8 mouse cellular contexts compared by ENCODE assay signal in genomic region chr9:37230486-37231195, GRCm38 (mm10). TPM values are rescaled to one million over a fixed set of nuclear protein-coding genes. Genes with fewer than 3 reads are reported as not detected.
DNase-seq lines count a peak whose midpoint lies in the region; ATAC-seq lines count a peak whose summit lies in the region.

No protein-coding gene starts in this region.

- peak; percentile 17 for DNase-seq in lung, postnatal 36 days
- DNase-seq in lung, adult 18-20 months: no peak
- peak; percentile 51 for DNase-seq in T-cell, adult 2 months (ENCODE audit: low spot score)
- peak; percentile 78 for DNase-seq in thymus, postnatal 14 days
- no peak for DNase-seq in kidney, adult 9 months
- DNase-seq in retina, postnatal 1 day: no peak

- peak; percentile 68 for ATAC-seq in megakaryocyte, adult 5-6 weeks (ENCODE audit: poor library complexity, severe bottlenecking)
- ATAC-seq in megakaryocyte-erythroid progenitor cell, adult 5-6 weeks (replicated peaks; ENCODE audit: low FRiP score, low TSS enrichment, poor library complexity, severe bottlenecking): no peak

RNA-seq across cellular contexts. Expression of gene Tmem218, which starts 22.6 kb away (rescaled TPM):
- total RNA-seq in megakaryocyte, adult 5-6 weeks (2015): 2.5 and 2.8 TPM in 2 replicates
- total RNA-seq in megakaryocyte, adult 5-6 weeks (2017): 0.98 and 1.3 TPM in 2 replicates
- total RNA-seq in megakaryocyte-erythroid progenitor cell, adult 5-6 weeks (2014; fragmentation: Nextera tagmentation): 3.4 and 4.7 TPM in 2 replicates
- 2.8 and 3.3 TPM in 2 replicates for total RNA-seq in megakaryocyte-erythroid progenitor cell, adult 5-6 weeks (2017)

RNA-seq across cellular contexts. Expression of gene Slc37a2, which starts 24.9 kb away (rescaled TPM):
- total RNA-seq in megakaryocyte, adult 5-6 weeks (2015): 2.0 and 2.1 TPM in 2 replicates
- total RNA-seq in megakaryocyte, adult 5-6 weeks (2017): 3.1 and 3.8 TPM in 2 replicates
- 1.3 TPM in 1 of 2 replicates, not detected in the other for total RNA-seq in megakaryocyte-erythroid progenitor cell, adult 5-6 weeks (2014; fragmentation: Nextera tagmentation)
- 0.11 and 0.23 TPM in 2 replicates for total RNA-seq in megakaryocyte-erythroid progenitor cell, adult 5-6 weeks (2017)

Comparison
In these comparisons a context has a peak if more than half of its experiments do, and no peak if none do; other contexts are left out.
1. DNase-seq: peak in lung, postnatal 36 days (single experiment), T-cell, adult 2 months (single experiment) and thymus, postnatal 14 days (single experiment); none in lung, adult 18-20 months (0 of 2), kidney, adult 9 months (single experiment) and retina, postnatal 1 day (single experiment).